Mouse (Mus musculus): ENCODE data around the gene Shc4. TPM values are rescaled to one million over a fixed set of nuclear protein-coding genes. Genes with fewer than 3 reads are reported as not detected.

Shc4 gene
- total RNA-seq, 2 experiments from 2014 or later: 5.4 to 6.0 TPM

- DNase-seq (ENCODE audit: low spot score in 2 of 2): no peak
These were observed 146.3 kb downstream of the Shc4 start for GRCm38 (mm10) chr2:125577670-125578069.

Other genes starting within 250 kb of the Shc4 start
- under 1 TPM; 0.28 TPM for gene Gm9913, start 219.1 kb downstream of the Shc4 start, total RNA-seq (2021)
- 100 to 1,000 TPM; 103 to 104 TPM for gene Fbn1, start 216.2 kb downstream of the Shc4 start, total RNA-seq (2021)
- gene Cep152, start 99.0 kb downstream of the Shc4 start, total RNA-seq (2021): 1 to 10 TPM; 6.9 to 7.6 TPM
- gene Eid1, start 51.1 kb downstream of the Shc4 start, total RNA-seq (2021): 100 to 1,000 TPM; 207 to 216 TPM
- gene Secisbp2l, start 58.7 kb upstream of the Shc4 start, total RNA-seq (2021): 10 to 100 TPM; 58.5 TPM
- 10 to 100 TPM; 51.4 to 56.5 TPM for gene Galk2, start 135.0 kb upstream of the Shc4 start, total RNA-seq (2021)
- gene Cops2, start 135.0 kb upstream of the Shc4 start, total RNA-seq (2021): 100 to 1,000 TPM; 144 to 145 TPM